Mouse (Mus musculus) heart, adult 2 months (tissue): ENCODE results near the gene Aloxe3. TPM values are rescaled to one million over a fixed set of nuclear protein-coding genes. Genes with fewer than 3 reads are reported as not detected.

Experiments used
- DNase-seq, 2 experiments: peaks; one replicate each; pipeline ENCODE4 v3.0.0; 2021
- H3K27ac ChIP-seq: fragments of 200-600 bp; 2 replicates; pipeline ENCODE4 v1.8.1; 2022
- H3K27me3 ChIP-seq: fragments of 200-500 bp; 2 replicates; pipeline ENCODE4 v1.6.1; 2012; ENCODE audit warnings: mild to moderate bottlenecking, low read length, inconsistent platforms, mixed read lengths; ENCODE audit not compliant: control insufficient read depth, insufficient read depth
- H3K36me3 ChIP-seq: fragments of 200-500 bp; 2 replicates; pipeline ENCODE4 v1.6.1; 2012; ENCODE audit warnings: low read length, inconsistent platforms; ENCODE audit not compliant: control insufficient read depth, insufficient read depth
- H3K4me1 ChIP-seq: fragments of 200-500 bp; 2 replicates; pipeline ENCODE4 v1.6.1; 2011; ENCODE audit warnings: low read length; ENCODE audit not compliant: control insufficient read depth, insufficient read depth
- H3K4me3 ChIP-seq: fragments of 200-600 bp; 2 replicates; pipeline ENCODE4 v1.8.1; 2022
- H3K79me2 ChIP-seq: fragments of 200-500 bp; replicated peaks from 2 replicates; pipeline ENCODE4 v1.6.1; 2012; ENCODE audit warnings: mild to moderate bottlenecking, inconsistent platforms, low read length, moderate library complexity, mixed read lengths; ENCODE audit not compliant: control insufficient read depth, insufficient read depth
- H3K9ac ChIP-seq: fragments of 200-500 bp; 2 replicates; pipeline ENCODE4 v1.6.1; 2012; ENCODE audit warnings: low read depth, mild to moderate bottlenecking, control low read depth, inconsistent platforms, low read length, mixed read lengths
- CTCF ChIP-seq: fragments of 200-600 bp; IDR thresholded peaks from 2 replicates; pipeline ENCODE4 v1.8.1; 2022; ENCODE audit warnings: antibody characterized with exemption, mild to moderate bottlenecking, moderate library complexity
- EP300 ChIP-seq: fragments of 200-500 bp; IDR thresholded peaks from 2 replicates; pipeline ENCODE4 v1.6.1; 2011; ENCODE audit warnings: low read depth, low read length, control low read depth; ENCODE audit not compliant: insufficient read depth
- POLR2A ChIP-seq: fragments of 200-500 bp; IDR thresholded peaks from 2 replicates; pipeline ENCODE4 v1.6.1; 2011; ENCODE audit warnings: mild to moderate bottlenecking, low read depth, low read length, control low read depth; ENCODE audit not compliant: insufficient read depth
- WGBS: fragments of 180-500 bp; shearing (Covaris S2); methylation state at CpG from one replicate; pipeline ENCODE4 v1.1.7; 2018; 5-methylcytosine and 5-hydroxymethylcytosine counted together
- intact Hi-C: fragments of 180-260 bp; cut with DNase I; formaldehyde crosslinking; loops from one replicate; pipeline ENCODE4 v1.15.1; 2025
- polyA plus RNA-seq: library from polyadenylated mRNA; depleted of rRNA; stranded (reverse); fragments of >200 nt; gene quantifications from 2 replicates; pipeline ENCODE4 v1.2.3, GENCODE M21; 2012
- total RNA-seq, 2 experiments: library from RNA; stranded (reverse); gene quantifications; 2 replicates each; pipeline ENCODE4 v1.2.3; 2021

Gene Aloxe3
- total and polyA plus RNA-seq, 3 experiments, result 0.05 to 0.16 (median 0.07) TPM

DNA sequence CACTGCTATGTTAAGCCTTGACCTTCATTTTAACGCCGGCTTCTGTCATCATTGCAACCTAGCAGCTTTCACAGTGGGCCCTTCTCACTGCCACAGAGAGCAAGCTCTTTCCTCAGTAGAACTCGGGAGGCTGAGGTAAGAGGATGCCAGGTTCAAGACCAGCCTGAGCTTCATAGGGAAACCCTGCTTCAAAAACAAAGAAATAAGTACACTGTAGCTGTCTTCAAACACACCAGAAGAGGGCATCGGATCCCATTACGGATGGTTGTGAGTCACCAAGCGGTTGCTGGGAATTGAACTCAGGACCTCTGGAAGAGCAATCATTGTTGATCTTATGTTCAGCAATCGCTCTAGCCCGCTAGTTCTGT lies 44.9 kb upstream of the Aloxe3 start:
- TF ChIP-seq EP300 (no peak), CTCF (no peak), POLR2A (no peak)
- H3K27ac ChIP-seq, result no peak overlapping the region
- no peak for DNase-seq
- WGBS, result 86% methylated on average over 8 of the region's 8 CpGs
- no peak overlapping the region for H3K4me3 ChIP-seq
- no peaks in the 10 kb centered on the region for H3K79me2 ChIP-seq
- intact Hi-C loops, result no loop called here
- no peaks in the 10 kb centered on the region for H3K36me3 ChIP-seq
- H3K9ac ChIP-seq, result no peak overlapping the region
- no peaks in the 10 kb centered on the region; the same call in 1 of the 2 replicates for H3K4me1 ChIP-seq
- H3K27me3 ChIP-seq, result no peaks in the 10 kb centered on the region

DNA sequence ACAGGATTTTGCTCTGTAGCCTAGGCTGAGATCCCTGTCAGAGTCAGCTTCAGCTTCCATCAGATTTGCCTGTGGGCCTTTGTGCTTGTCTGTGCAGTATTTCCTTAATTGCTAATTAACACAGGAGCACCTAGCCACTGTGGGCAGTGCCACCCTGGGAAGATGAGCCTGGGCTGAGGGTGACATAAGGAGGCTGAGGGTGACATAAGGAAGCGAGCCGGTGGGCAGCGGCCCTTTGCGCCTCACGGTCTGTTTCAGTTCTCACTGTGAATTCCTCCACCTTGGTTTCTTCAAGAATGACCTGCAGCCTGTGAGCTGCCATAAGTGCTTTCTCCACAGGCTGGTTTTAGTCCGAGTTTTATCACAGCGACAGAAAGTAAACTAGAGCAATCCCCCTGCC lies 44.1 kb upstream of the Aloxe3 start:
- Histone ChIP-seq H3K4me1 (no peaks in the 10 kb centered on the region; the same call in 1 of the 2 replicates), H3K79me2 (no peaks in the 10 kb centered on the region), H3K36me3 (no peaks in the 10 kb centered on the region), H3K4me3 (no peak overlapping the region), H3K9ac (no peak overlapping the region), H3K27me3 (no peaks in the 10 kb centered on the region), H3K27ac (no peak overlapping the region)
- 85% methylated on average over 7 of the region's 7 CpGs for WGBS
- no peak for TF ChIP-seq POLR2A
- TF ChIP-seq EP300, result no peak
- TF ChIP-seq CTCF, result no peak
- no peak for DNase-seq
- intact Hi-C loops, result no loop called here

DNA sequence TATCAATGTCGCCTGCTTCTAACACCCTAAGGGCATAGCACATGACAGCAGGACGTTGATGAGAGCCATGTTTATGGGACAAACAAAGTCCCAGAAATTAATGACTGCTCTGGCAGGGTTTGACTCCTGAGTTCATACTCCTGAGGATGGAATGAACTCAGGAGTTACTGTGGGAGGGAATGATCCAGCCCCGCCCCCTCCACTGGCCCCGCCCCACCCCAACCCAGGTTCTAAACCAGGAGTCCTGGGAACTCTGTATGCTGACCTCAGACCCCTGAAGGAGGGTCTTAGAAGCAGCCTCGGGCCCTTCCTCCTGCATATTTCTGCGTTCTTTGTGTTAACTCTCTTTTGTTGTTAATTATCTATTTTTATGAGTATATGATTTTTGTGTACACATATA lies 40.1 kb upstream of the Aloxe3 start:
- Histone ChIP-seq H3K79me2 (peaks cover 7% of the 10 kb centered on the region), H3K27ac (no peak overlapping the region), H3K36me3 (peaks cover 5% of the 10 kb centered on the region), H3K27me3 (no peaks in the 10 kb centered on the region), H3K4me3 (no peak overlapping the region), H3K9ac (no peak overlapping the region), H3K4me1 (peaks cover 8% of the 10 kb centered on the region)
- DNase-seq, result no peak
- intact Hi-C loops, result no loop called here
- TF ChIP-seq EP300, result no peak
- WGBS, result 80% methylated on average over 6 of the region's 6 CpGs

DNA sequence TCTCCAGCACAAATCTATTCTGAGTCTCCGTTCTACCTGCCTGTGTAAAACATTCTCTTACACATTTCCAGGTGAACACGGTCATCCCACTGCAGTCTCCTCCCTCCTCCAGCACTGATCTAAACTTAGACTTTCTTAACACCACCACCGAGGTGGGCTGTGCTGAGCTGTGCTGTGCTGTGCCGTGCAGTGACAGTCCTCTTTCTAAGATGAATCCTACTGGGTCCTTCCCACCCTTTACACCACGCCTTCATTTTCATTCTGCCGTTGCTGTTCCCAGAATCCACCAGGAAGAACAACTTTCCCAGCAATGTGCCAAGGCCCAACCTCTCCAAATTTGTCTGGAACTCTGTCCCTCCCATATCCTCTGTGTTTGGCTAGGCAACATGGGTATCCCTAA lies 39.3 kb upstream of the Aloxe3 start:
- H3K9ac ChIP-seq, result no peak overlapping the region
- intact Hi-C loops, result no loop called here
- peaks cover 7% of the 10 kb centered on the region for H3K79me2 ChIP-seq
- H3K4me1 ChIP-seq, result peaks cover 8% of the 10 kb centered on the region
- WGBS, result 51% methylated on average over 6 of the region's 6 CpGs
- no peak overlapping the region for H3K27ac ChIP-seq
- peaks cover 5% of the 10 kb centered on the region for H3K36me3 ChIP-seq
- 0 out of 2 replicates have a peak, but pooled peaks have one; percentile 13 for TF ChIP-seq POLR2A
- no peak for TF ChIP-seq CTCF
- no peaks in the 10 kb centered on the region for H3K27me3 ChIP-seq
- peak; percentile 7 to 18 for DNase-seq
- no peak overlapping the region for H3K4me3 ChIP-seq

DNA sequence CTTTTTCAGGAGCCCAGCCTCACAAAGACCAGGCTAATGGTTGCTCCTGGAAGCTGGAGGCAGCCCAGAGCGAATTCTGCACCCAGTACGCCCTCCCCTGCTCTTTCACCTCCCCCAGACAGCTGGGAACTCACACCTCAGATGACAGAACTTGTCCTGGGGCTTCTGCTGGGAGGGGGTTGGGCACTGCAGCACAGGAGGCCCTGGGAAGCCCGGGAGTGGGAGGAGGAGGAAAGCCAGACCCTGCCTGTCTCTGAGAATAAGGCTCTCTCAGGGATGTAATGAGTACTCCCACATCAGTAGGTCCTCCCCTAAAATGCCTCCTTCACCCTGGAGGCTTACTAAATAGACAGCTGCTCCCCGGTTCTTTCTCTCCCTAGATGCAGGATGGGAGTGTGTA lies 38.6 kb upstream of the Aloxe3 start:
- DNase-seq, result peak in 1 of 2 experiments; percentile 27
- intact Hi-C loops, result no loop called here
- H3K9ac ChIP-seq, result no peak overlapping the region
- no peak overlapping the region for H3K4me3 ChIP-seq
- peaks cover 7% of the 10 kb centered on the region for H3K79me2 ChIP-seq
- TF ChIP-seq CTCF (no peak), EP300 (no peak), POLR2A (no peak)
- no peak overlapping the region for H3K27ac ChIP-seq
- H3K36me3 ChIP-seq, result peaks cover 5% of the 10 kb centered on the region
- H3K27me3 ChIP-seq, result no peaks in the 10 kb centered on the region
- H3K4me1 ChIP-seq, result peaks cover 8% of the 10 kb centered on the region
- 55% methylated on average over 4 of the region's 4 CpGs for WGBS

DNA sequence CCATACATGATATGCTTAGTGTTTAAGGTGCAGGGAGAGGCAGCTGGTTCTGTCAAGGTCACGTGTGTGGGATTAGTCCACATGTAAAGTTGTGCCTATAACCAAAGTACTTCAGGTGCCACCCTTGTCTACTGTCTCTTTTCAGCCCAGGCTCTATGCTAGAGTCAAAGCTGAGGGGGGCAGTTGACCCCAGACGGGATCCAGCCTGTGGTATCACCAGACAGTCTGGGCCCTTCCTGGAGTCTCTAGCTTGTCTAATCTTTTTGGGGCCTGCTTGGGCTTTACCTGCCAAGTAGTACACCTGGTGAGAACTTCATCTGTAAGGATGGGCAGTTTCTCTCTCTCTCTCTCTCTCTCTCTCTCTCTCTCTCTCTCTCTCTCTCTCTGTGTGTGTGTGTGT lies 38.1 kb upstream of the Aloxe3 start:
- intact Hi-C loops, result no loop called here
- 76% methylated on average over 2 of the region's 2 CpGs for WGBS

More for the DNA sequence above, 38.1 kb upstream of the Aloxe3 start:
- TF ChIP-seq EP300 (no peak), CTCF (no peak), POLR2A (no peak)
- Histone ChIP-seq H3K36me3 (peaks cover 5% of the 10 kb centered on the region), H3K27me3 (no peaks in the 10 kb centered on the region), H3K4me3 (no peak overlapping the region), H3K27ac (no peak overlapping the region), H3K9ac (no peak overlapping the region), H3K4me1 (peaks cover 8% of the 10 kb centered on the region), H3K79me2 (peaks cover 7% of the 10 kb centered on the region)
- peak in 1 of 2 experiments; percentile 18 for DNase-seq
